8 mouse cellular contexts compared by ENCODE assay signal in the genomic region with DNA sequence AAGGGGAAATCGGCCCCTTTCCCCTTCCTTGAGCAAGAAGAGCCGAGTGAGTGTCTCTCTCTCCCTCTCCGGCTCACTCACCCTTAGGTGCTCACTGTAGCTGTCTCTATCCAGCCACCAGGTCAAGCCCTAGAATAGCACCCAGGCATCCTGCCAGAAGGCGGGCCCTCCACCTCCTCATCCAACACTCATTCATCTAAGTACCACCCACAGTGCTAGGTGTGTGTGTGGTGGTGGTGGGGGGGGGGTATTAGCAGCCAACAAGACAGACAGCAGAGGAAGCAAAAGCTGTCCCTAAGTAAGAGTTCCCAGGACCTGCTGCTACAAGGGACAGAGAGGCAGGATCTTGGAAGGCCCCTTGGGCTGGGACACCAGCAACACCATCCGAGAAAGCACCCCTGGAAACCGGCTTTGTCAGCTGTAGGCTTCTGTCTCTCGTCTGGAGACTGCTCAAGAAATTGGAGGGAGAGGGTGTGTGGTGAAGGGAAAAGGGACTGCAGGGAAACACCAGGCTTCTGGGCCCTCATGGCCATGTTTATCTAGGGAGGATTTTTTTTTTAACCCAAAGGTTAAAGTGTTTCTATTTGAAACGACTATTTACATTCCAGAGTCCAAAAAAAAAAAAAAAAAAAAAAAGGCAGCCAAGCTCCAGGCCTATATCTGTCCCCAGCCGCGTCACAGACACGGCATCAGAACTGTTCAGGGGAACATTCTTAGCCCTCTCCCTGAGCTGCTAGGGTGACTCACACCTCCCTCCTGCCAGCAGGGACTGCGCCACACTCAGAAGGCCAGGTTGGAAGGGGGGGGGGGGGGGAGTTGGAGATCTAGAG. TPM values are rescaled to one million over a fixed set of nuclear protein-coding genes. Genes with fewer than 3 reads are reported as not detected.
A peak's percentile ranks its signal among the peaks of the same experiment; 100 is the strongest.
DNase-seq lines count a peak whose midpoint lies in the region; ATAC-seq lines count a peak whose summit lies in the region.

No protein-coding gene starts in this region.

- no peak for ATAC-seq in megakaryocyte, adult 5-6 weeks (ENCODE audit: poor library complexity, severe bottlenecking)
- ATAC-seq in kidney, embryonic 14.5 days (ENCODE audit: low FRiP score, low TSS enrichment), result no peak

- peak; percentile 96 for DNase-seq in brain, adult 2 months (ENCODE audit: low read depth, low spot score)
- peak; percentile 74 to 86 for DNase-seq in heart, adult 18-20 months
- DNase-seq in lung, postnatal 10 days, result peak; percentile 81
- no peak for DNase-seq in B cell, adult 2 months
- no peak for DNase-seq in thymus, postnatal 0 days (ENCODE audit: low spot score)

- peaks cover 99% of the 10 kb centered on the region for H3K4me1 ChIP-seq in megakaryocyte, embryonic 14.5 days
- peaks cover 75% of the 10 kb centered on the region for H3K4me1 ChIP-seq in kidney, embryonic 14.5 days (ENCODE audit: control insufficient read depth, insufficient read depth, low read length)

- WGBS in kidney, embryonic 14.5 days, result 46% methylated on average over 12 of the region's 12 CpGs

- H3K4me2 ChIP-seq in kidney, embryonic 14.5 days (replicated peaks; ENCODE audit: low read depth, low read length), result no peak overlapping the region; the same call in 1 of the 2 replicates

- H3K27me3 ChIP-seq in megakaryocyte, embryonic 14.5 days (replicated peaks), result no peaks in the 10 kb centered on the region
- H3K27me3 ChIP-seq in kidney, embryonic 14.5 days (ENCODE audit: control insufficient read depth, insufficient read depth, low read length), result no peaks in the 10 kb centered on the region

- H3K9me3 ChIP-seq in megakaryocyte, embryonic 14.5 days, result no peaks in the 10 kb centered on the region
- H3K9me3 ChIP-seq in kidney, embryonic 14.5 days (ENCODE audit: control insufficient read depth, low read length), result no peaks in the 10 kb centered on the region

- H3K9ac ChIP-seq in kidney, embryonic 14.5 days (ENCODE audit: low read depth, low read length), result no peak overlapping the region

- peaks cover 94% of the 10 kb centered on the region for H3K36me3 ChIP-seq in megakaryocyte, embryonic 14.5 days (replicated peaks; ENCODE audit: low read length)
- no peaks in the 10 kb centered on the region; the same call in 1 of the 2 replicates for H3K36me3 ChIP-seq in kidney, embryonic 14.5 days (ENCODE audit: control insufficient read depth, insufficient read depth, low read length)

- H3K27ac ChIP-seq in kidney, embryonic 14.5 days (ENCODE audit: low read depth, low read length), result 0 out of 2 replicates have a peak overlapping the region, but pooled peaks have one; percentile 15

- peak overlapping the region; percentile 99 for H3K4me3 ChIP-seq in megakaryocyte, embryonic 14.5 days (replicated peaks)
- H3K4me3 ChIP-seq in kidney, embryonic 14.5 days (ENCODE audit: low read length), result no peak overlapping the region

RNA-seq across cellular contexts. Expression of gene Hdac5, which starts 13.7 kb away (rescaled TPM):
- polyA plus RNA-seq in megakaryocyte, embryonic 14.5 days (2012; ENCODE audit: insufficient read depth, low replicate concordance), result 384 and 644 TPM in 2 replicates
- 35.0 and 47.6 TPM in 2 replicates for total RNA-seq in megakaryocyte, adult 5-6 weeks (2015)
- 36.2 and 36.5 TPM in 2 replicates for total RNA-seq in megakaryocyte, adult 5-6 weeks (2017)
- 100 to 1,000 TPM; 115 to 117 TPM for total RNA-seq in heart, adult 18-20 months (2021)
- 21.6 and 29.1 TPM in 2 replicates for polyA plus RNA-seq in kidney, embryonic 14.5 days (2014; fragmentation: Nextera tagmentation; extraction: Ambion mirVana)
- 19.9 and 24.8 TPM in 2 replicates for polyA plus RNA-seq in thymus, postnatal 0 days (2015; fragmentation: Nextera tagmentation; extraction: Ambion mirVana)

RNA-seq across cellular contexts. Expression of gene G6pc3, which starts 26.9 kb away (rescaled TPM):
- 32.9 and 73.3 TPM in 2 replicates for polyA plus RNA-seq in megakaryocyte, embryonic 14.5 days (2012; ENCODE audit: insufficient read depth, low replicate concordance)
- 23.4 and 23.8 TPM in 2 replicates for total RNA-seq in megakaryocyte, adult 5-6 weeks (2015)
- total RNA-seq in megakaryocyte, adult 5-6 weeks (2017), result 14.7 and 19.1 TPM in 2 replicates
- 10 to 100 TPM; 54.5 to 56.6 TPM for total RNA-seq in heart, adult 18-20 months (2021)
- 42.5 and 50.6 TPM in 2 replicates for polyA plus RNA-seq in kidney, embryonic 14.5 days (2014; fragmentation: Nextera tagmentation; extraction: Ambion mirVana)
- polyA plus RNA-seq in thymus, postnatal 0 days (2015; fragmentation: Nextera tagmentation; extraction: Ambion mirVana), result 16.1 and 16.2 TPM in 2 replicates

RNA-seq across cellular contexts. Expression of gene Lsm12, which starts 31.2 kb away (rescaled TPM):
- polyA plus RNA-seq in megakaryocyte, embryonic 14.5 days (2012; ENCODE audit: insufficient read depth, low replicate concordance), result 36.7 and 120 TPM in 2 replicates
- 81.3 and 83.9 TPM in 2 replicates for total RNA-seq in megakaryocyte, adult 5-6 weeks (2015)
- total RNA-seq in megakaryocyte, adult 5-6 weeks (2017), result 43.0 and 46.5 TPM in 2 replicates
- 10 to 100 TPM; 45.5 to 50.6 TPM for total RNA-seq in heart, adult 18-20 months (2021)
- 93.9 and 106 TPM in 2 replicates for polyA plus RNA-seq in kidney, embryonic 14.5 days (2014; fragmentation: Nextera tagmentation; extraction: Ambion mirVana)
- polyA plus RNA-seq in thymus, postnatal 0 days (2015; fragmentation: Nextera tagmentation; extraction: Ambion mirVana), result 140 and 164 TPM in 2 replicates

RNA-seq across cellular contexts. Expression of gene BC030867, which starts 32.4 kb away (rescaled TPM):
- 2.6 and 4.2 TPM in 2 replicates for polyA plus RNA-seq in megakaryocyte, embryonic 14.5 days (2012; ENCODE audit: insufficient read depth, low replicate concordance)
- total RNA-seq in megakaryocyte, adult 5-6 weeks (2015), result 8.7 and 12.8 TPM in 2 replicates
- 4.6 and 5.0 TPM in 2 replicates for total RNA-seq in megakaryocyte, adult 5-6 weeks (2017)
- total RNA-seq in heart, adult 18-20 months (2021), result under 1 TPM; 0.22 to 0.28 TPM
- 18.2 and 22.9 TPM in 2 replicates for polyA plus RNA-seq in kidney, embryonic 14.5 days (2014; fragmentation: Nextera tagmentation; extraction: Ambion mirVana)
- polyA plus RNA-seq in thymus, postnatal 0 days (2015; fragmentation: Nextera tagmentation; extraction: Ambion mirVana), result 8.6 and 11.4 TPM in 2 replicates

RNA-seq across cellular contexts. Expression of gene Asb16, which starts 52.3 kb away (rescaled TPM):
- not detected in 2 replicates for polyA plus RNA-seq in megakaryocyte, embryonic 14.5 days (2012; ENCODE audit: insufficient read depth, low replicate concordance)
- total RNA-seq in megakaryocyte, adult 5-6 weeks (2015), result 0.04 TPM in 1 of 2 replicates, not detected in the other
- total RNA-seq in megakaryocyte, adult 5-6 weeks (2017), result not detected in 2 replicates
- total RNA-seq in heart, adult 18-20 months (2021), result 1 to 10 TPM; 1.2 TPM
- 0.09 TPM in 1 of 2 replicates, not detected in the other for polyA plus RNA-seq in kidney, embryonic 14.5 days (2014; fragmentation: Nextera tagmentation; extraction: Ambion mirVana)
- 0.07 TPM in 1 of 2 replicates, not detected in the other for polyA plus RNA-seq in thymus, postnatal 0 days (2015; fragmentation: Nextera tagmentation; extraction: Ambion mirVana)

Comparison
In these comparisons a context has a peak if more than half of its experiments do, and no peak if none do; other contexts are left out.
1. DNase-seq: peak in brain, adult 2 months (single experiment), heart, adult 18-20 months (2 of 2) and lung, postnatal 10 days (single experiment); none in B cell, adult 2 months (0 of 2) and thymus, postnatal 0 days (single experiment).
2. RNA of gene Hdac5, which starts 13.7 kb away (polyA plus RNA-seq): 384 to 644 TPM in megakaryocyte, embryonic 14.5 days; 21.6 to 29.1 TPM in kidney, embryonic 14.5 days and 19.9 to 24.8 TPM in thymus, postnatal 0 days; every median in the first group is over 10 times any median in the second.